Mouse (Mus musculus): ENCODE measurements around the gene Prr5.

Prr5 gene

DNA sequence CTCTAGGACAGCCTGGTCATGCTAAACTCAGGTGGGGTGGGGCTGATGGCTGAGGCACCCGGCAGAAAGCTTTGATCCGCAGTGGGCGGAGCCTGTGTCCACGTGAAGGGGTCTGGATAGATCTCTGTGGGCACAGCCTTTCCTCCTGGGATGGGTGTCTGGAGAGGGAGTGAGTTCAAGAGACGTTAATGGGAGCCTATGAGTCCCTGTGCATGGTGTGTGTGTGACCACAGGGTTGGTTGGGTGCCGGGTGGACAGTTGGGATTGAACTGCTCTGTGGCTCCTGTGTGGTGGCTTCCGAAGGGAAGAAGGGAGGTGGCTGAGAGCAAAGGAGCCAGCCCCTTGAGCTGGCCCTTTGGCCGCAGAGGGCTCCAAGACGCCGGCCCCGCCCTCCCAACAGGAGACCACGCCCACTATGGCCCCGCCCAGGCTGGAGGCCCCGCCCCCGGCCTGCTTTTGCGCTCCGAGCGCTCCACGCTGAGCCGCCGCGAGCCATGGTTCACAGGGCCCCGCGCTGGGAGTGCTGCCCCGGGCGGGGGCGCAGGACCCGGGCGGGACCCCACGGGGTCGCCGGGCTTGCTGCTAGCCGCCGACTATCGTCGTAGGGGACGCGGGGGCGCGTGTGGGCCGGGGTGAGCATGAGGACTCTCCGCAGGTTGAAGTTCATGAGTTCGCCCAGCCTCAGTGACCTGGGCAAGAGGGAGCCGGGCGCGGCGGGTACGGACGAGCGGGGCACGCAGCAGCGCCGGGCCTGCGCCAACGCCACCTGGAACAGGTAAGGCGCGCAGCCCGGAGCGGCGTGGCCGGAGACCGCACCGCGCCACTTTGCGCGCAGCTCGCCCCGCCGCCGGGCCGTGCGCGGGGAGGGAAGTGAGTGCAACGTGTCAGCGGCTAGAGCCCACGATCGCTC, 11.4 kb downstream of the Prr5 start:
- in situ Hi-C loops (cut with MseI, MboI): no loop called here

DNA sequence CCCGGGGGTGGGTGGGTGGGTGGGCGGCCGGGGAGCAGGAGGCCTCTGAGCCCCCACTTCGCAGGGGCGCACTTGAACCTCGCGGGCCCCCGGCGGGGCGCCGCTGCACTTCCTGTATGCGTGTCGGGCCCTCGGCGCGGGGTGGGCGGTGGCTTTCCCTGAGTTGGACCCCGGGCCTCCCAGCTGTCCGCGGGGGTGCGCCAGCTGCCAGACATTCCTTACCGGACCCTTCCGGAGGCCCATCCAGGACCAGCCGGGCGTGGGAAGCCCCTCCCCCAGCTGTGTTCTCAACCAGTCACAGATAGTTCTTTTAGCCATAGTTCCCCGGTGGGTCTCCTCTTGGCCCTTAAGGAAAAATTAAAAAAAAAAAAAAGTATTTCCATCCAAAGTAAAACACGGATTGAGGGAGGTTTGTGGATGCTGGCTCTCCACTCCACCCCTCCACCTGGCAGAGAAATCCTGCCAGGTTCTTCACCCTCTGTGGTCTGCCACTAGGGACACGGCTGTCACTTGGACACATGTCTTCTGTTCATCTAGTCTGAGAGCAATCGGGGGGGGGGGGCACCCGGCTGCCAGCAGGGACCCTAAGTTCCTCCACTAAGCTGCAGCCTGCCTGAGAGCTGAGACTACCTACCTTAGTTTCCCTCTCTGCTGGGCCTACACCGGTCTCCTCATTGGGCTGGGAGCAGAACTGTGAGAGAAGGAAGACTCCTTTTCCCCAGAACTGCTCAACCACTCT, 12.2 kb downstream of the Prr5 start:
- in situ Hi-C loops (cut with MseI, MboI): no loop called here

DNA sequence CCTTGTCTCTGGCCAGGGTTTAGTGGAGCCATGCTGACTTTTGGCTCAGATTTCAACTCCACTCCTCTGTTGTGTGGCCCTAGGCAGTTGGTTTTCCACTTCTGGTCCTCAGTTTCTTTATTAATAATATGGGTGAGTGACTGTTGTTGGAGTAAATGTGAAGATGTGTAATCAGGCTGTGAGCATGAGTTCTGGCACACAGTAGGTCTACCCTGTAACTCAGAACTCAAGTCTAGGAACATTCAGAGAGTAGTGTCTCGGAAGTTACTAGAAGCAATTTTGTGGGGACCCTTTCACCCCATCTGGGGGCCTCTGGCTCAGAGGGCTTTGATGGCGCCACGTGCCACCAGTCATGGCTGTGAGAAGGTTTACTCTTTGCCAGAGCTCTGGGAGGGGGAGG, 12.8 kb downstream of the Prr5 start:
- in situ Hi-C loops (cut with MseI, MboI): no loop called here

DNA sequence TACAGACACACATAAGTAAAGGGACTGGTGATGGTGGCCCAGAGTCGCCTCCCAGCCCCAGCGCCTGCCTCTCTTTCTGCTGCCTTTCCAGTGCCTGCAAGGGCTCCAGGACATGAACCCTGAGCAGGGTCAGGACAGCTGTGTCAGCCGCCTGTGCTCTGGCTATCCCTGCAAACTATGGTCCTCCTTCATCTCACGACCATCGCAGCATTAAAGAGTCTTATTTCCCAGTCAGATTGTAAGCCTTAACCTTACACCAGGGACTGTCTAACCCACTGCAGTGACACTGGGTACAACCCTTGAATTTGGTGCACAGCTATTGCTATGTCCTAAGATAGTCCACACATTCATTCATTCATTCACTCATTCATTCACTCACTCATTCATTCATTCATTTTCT, 13.4 kb downstream of the Prr5 start:
- in situ Hi-C loops (cut with MseI, MboI): no loop called here

DNA sequence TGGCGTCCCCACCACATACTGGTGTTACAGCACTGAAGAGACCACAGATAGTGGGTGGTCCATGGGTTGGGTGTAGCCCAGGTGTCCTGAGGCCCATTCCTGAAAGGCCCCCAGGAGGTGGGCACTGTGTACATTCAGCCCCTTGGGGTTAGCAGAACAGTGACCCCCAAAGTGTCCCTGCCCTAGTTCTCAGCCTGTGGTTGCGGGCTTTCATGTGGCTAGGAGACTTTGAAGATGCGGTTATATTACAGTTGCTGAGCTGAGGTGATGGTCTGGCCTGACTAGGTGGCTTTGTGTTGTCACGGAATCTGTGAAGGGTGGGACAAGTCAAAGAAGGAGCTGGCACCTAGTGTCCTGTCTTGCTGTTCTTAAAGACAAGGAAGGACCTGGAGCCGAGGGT, 15.1 kb downstream of the Prr5 start:
- in situ Hi-C loops (cut with MseI, MboI): no loop called here

DNA sequence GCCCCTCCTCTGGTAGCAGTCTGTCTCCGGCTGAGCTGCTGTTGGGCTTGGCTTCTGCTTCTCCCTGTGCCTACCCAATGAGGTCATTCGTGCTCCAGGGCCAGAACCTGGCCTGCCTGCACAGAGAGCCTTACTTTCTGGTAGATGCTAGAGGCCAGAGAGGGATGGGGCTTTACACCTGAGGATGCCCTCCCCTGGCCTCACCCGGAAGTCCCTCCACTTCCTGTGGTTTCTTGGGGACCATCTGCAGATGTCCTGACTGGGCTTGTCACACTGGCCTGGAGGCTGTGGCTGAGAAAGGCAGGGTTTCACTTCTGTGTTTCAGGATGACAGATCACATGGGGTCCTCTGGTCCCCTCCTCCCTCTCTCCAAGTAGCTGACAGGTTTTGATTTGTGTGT, 16.0 kb downstream of the Prr5 start:
- in situ Hi-C loops (cut with MseI, MboI): no loop called here

DNA sequence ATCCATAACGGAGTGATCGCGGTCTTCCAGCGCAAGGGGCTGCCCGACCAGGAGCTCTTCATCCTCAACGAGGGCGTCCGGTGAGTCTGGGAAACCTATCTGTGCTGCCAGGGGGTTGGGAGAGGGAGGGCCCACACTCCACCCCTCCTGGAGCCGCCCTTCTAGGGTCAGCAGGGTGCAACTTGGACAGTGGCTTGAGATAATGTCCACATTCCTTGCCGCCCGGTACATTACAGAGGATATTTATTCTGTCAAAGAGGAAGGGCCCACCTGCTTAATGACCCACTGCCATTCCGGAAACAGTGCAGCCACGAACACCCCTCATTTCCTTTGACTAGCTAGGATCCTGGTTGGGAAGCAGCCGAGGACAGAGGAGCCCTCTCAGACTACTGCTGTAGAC, 18.5 kb downstream of the Prr5 start:
- in situ Hi-C loops (cut with MseI, MboI): no loop called here

DNA sequence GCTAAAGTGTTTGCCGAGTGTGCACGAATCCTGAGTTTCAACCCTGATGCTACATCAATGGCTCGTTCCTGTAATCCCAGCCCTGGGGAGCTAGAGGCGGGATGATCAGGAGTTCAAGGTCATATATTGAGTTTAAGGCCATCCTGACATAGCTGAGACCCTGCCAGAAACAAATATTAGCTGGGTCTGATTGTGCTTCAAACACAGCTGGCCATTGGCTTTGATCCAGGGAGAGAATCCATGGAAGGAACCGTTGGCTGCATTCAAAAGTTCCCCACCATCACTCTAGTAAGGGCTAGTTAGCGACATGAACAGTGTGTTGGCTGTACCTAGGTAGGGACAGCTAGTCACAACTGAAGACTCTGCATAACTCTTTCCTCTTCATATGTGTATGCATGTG, 19.9 kb downstream of the Prr5 start:
- in situ Hi-C loops (cut with MseI, MboI): no loop called here

DNA sequence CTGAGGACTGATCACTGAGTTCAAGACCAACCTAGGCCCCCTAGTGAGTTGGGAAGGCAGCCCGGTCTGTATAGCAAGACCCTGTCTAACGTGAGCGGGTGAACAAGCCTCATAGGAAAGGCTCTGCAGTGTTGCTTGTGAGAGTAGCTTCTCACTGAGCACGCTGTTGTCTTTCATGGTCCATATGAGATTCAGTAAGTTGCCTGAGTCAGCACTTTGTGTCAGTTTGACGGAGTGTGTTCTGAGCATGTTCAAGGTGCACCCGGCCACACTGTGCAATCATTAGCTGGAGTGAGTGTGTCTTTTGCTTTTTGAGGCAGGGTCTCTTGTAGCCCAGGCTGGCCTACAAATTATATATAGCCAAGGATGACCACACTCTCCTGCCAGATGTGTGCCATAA, 22.1 kb downstream of the Prr5 start:
- in situ Hi-C loops (cut with MseI, MboI): no loop called here

DNA sequence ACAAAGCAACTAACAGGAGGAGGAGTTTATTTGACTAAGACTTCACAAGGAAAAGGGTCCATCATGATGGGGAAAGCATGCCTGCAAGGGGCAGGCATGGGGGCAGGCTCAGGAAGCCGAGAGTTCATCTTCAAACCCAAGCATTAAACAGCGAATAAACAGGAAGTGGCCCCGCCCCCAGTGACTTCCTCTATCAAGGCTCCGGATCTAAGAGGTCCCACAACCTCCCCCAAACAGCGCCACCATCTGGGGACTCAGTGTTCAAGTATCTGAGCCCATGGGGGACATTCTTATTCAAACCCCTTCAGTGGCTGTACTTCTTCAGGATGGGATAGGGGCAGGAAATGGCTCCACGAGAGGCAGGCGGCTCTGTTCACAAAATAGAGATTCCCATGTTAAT, 23.2 kb downstream of the Prr5 start:
- in situ Hi-C loops (cut with MseI, MboI): no loop called here

DNA sequence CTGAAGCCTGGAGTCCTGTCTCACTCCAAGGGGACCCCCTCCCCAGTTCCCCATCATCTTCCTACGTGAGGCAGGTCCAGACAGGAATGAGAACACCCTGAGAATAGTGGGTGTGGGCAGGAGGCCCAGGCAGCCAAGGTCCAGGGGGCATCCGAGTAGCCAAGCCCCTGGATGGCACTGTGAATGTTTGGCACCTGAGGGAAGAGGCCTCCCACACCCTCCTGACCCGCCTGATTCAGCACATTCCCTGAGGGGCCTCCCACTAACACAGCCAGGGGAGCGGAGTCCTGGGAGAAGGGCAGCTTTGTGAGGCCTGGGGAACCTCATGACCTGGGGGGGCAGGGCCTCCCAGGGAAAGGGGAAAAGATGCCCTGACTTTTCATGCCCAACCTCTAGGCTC, 26.6 kb downstream of the Prr5 start:
- in situ Hi-C loops (cut with MseI, MboI): no loop called here

DNA sequence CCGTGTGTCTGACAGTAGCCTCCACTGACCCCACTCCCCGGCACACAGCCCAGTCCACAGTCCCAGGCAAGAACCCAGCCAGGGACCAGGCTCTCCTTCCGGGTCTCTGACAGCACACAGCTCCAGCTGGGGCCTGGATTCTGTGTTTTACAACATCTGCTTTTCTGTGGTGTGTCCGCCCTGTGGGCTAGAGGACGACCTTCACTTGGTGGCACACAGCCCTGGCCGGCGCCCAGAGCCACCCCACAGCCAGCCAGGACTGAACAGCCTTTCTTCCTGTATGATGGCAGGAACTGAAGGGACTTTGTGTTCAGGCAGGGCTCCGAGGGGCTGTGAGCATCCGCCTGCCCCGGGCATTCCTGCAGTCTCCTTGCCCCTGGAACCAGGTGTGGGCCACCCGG, 28.2 kb downstream of the Prr5 start:
- in situ Hi-C loops (cut with MseI, MboI): no loop called here

DNA sequence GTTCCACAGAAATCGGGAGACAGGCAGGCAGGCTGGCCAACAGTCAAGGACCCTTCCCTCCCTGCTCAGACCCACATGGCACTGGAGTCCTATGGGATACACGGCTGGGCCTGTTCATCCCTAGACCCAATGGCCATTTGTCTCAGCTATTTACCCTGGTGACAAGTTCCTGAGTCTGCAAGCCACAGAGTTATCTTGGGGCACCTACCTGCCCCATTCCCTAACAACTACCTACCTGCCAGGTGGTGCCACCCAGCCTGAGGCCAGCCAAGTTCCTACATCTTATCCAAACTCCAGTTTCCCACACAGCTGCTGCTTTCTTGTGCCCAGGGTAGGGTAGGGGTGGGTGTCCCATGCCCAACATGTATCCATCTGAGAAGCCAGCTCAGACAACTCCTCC, 28.8 kb downstream of the Prr5 start:
- in situ Hi-C loops (cut with MseI, MboI): no loop called here

DNA sequence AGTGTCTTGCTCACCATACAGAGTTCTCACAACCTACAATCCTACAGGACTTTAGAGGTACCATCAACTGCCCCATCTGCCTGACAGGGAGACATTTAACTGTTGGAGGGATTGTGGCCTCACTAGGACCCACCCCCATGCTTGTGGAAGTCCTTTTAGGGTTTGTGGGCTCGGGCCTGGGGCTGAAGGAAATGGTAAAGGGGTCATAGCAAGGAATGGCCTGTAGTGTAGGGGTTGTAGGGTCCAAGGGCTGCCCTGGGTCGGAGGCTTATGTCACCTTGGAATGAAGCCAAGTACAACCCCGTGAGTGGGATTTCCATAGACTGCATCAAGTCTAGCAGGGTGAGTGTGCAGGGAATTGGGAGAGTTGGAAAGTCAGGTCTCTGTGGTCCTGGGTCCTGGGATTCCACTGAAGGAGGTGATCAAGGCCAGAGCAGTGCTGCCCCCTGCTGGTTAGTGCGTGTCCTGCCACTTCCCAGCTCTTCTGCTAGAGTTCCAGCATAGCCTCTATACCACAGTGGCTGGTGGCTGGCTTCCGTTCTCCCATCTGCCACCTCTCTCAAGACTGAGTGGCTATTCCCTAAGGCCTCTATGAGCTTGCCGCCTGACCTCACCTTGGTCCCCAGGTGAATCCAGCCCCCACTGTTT, 30.9 kb downstream of the Prr5 start:
- in situ Hi-C loops (cut with MseI, MboI): no loop called here

DNA sequence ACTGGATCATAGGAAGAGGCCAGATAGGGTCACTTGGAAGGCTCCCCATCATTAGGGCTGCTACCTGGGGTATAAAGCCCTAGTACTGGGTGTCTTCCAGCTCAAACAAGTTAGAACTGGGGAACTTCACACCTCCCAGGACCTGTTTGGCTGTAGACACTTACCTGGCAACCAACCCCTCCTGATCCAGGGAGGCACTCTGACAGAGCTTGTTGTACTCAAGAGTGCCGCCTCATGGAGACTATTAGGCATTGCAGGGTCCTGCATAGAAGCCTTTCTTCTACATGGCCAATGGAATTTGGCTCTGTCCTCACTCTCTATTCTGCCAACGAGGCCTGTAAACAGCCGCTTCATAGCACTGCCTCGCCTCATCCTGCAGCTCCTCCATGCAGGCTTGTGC, 32.5 kb downstream of the Prr5 start:
- in situ Hi-C loops (cut with MseI, MboI): no loop called here

DNA sequence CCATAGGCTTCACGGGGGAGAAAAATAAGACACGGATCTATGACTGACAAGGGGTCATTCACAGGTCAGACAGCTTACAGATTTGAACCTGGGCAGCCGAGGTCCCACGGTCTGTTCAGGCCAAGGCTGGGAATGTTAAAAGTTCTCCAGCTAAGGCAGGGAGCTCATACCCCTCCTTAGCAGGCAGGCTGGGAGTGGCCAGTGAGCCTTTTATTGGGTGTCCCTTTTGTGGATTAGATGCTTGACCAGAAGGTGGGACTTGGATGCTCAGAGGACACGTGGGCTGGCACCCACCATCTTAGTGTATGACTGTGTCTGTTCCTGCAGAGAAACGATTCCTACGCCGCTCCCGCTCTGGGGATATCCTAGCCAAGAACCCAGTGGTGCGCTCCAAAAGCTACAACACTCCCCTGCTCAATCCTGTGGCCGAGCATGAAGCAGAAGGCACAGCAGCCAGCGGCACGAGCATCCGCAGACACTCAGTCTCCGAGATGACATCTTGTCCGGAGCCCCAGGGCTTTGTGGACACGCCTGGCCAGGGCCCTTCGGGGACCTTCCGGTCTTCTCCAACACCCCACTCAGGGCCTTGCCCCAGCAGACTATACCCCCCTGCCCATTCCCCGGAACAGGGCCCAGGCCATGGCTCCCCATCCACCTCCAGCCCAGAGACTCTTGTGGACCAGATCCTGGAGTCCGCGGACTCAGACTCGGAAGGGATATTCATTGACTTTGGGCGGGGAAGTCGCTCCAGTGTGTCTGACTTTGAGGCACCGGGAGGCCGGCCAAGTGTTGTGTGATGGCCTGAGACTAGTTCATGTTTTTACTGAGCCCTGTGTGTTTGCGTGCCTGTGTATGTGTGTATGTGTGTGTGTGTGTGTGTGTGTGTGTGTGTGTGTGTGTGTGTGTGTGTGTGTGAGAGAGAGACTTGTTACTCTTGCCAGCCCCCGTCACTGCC, 33.2 kb downstream of the Prr5 start:
- in situ Hi-C loops (cut with MseI, MboI): no loop called here

DNA sequence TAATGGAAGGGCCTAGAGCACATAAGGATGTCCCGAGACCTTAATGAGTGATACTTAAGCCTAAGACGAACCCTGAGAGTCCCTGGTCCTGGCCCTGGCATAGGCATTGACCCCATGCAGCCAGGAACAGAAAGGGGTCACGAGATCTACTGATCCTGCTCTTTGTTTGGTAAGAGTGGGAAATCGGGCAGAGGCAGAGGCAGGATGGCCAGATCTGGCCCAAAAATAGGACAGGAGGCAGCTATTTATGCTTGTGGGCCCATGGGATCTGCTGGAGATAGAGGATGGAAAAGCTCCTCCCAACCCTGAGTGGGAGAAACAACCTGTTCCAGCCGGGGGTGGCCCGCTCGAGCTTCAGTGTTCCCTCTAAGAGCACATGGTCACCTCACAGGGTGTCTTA, 34.6 kb downstream of the Prr5 start:
- in situ Hi-C loops (cut with MseI, MboI): no loop called here

DNA sequence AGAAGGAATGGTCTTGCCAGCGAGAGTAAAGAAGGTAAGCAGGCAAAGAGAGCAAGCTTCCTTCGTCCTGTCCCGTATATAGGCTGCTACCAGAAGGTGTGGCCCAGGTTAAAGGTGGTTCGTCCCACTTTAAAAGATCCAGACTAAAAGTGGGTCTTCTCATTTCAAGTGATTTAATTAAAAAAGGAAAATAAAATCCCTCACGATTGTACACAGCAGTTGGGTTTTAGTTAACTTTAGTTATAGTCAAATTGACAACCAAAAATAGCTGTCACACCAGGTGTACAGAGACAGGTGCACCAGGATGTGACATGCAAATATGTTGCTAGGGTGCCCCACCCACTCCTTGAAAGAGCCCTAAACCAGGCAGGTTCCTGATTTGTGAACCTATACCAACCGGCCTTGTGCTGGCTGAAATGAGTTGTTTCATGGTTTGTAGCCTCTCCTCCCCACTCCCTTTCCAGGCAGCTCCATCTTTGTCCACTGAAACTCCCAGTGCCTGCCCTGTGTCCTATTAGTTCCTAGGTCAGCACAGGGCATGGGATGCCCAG, 36.0 kb downstream of the Prr5 start:
- in situ Hi-C loops (cut with MseI, MboI): no loop called here

DNA sequence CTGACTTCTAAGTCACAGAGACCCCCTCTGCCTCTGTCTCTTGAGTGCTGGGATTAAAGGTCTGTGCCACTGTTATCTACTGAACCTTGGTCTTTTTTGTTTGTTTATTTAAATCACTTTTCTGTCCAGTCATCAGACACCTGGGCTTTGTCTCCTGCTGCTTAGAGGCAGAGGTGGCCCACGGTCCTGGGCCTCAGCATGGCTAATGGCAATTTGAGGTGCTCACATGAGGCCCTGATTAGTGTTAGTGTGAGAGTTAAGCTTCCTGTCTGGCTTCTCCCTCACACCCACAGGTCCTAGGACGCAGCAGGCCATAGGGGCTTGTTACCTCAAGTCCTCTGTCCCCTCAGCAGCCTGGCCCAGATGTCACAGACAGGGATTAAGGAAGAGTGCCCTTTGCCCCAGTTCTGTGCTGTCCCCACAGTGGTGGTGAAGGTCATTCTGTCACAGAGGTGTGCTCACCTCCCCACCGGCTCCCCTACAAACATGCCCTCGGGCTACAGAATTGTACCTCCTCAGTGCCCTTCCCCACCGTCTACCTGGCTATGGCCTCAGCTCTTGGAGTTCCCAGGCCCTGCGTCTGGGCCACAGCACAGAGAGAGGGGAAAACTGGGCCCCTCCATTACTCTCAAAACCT, 37.7 kb downstream of the Prr5 start:
- in situ Hi-C loops (cut with MseI, MboI): no loop called here

DNA sequence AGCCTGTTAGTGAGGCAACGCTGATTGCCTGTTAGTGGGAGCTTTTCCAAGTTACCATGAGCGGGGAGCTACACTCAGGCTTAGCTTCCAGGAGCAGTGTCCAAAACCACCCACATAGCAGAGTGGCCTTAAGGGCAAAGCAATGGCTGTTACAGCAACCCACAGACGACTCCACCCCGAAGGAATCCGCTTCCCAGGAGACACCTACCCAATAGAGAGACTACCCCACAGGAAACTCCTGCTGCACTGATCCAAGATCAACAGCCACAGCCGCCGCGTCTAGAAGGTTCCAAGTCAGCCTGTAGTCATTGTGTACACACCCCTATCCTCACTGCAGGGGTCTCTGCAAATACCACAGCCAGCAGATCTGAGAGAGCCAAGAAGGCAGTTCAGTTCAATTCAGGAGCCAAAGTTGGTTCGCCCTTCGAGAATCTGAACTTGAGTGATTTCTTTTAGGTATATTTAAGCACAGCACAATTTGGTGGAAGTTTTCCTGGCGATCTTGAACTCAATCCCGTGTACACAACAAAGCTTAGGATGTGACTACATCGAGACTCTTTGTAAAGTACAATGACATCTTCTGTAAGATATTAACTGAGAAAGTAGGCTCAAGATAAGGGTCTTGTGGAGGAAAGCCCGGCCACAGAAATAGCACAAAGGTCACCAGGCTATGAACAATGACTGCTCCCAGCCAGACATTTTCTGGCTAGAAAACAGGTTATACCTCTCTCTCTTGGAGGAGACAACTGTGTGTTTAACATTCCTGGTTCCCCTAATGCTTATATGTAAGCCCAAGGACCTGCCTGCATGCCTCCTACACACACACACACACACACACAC, 43.4 kb downstream of the Prr5 start:
- in situ Hi-C loops (cut with MseI, MboI): no loop called here
